Mouse (Mus musculus) liver, embryonic 14.5 days (tissue): ENCODE measurements at regions not wholly inside any gene's neighbourhood (a gene's known extent, or its start where the extent isn't known, plus 50 kb on each side); places are given as distances from the start of the nearest gene placed in this dataset.

Source experiments
- CTCF ChIP-seq: IDR thresholded peaks from 2 replicates; pipeline ENCODE4 v1.5.1; 2016; ENCODE audit warnings: antibody characterized with exemption, low read depth, control low read depth
- EP300 ChIP-seq: IDR thresholded peaks from 2 replicates; pipeline ENCODE4 v1.6.1; 2016; ENCODE audit warnings: antibody characterized with exemption, low read depth

DNA sequence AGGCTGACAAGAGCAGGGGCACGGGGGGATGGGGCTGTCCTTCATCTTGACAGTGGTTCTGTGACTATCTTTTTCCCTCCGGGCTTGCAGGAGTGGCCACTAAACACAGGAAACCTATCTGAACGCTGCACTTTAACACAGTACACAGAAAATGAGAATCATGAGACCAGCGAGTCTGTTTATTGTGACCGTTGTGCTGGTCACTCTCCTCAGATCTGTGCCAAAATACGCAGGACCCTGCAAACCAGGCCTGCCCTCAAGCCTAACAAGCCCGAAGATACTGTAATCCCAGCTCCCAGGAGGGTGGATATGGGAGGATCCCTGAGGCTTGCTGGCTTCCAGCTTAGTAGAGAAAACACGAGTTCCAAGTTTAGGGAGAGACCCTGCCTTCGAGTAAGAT is 143.3 kb downstream of the Abhd5 start:
- TF ChIP-seq CTCF (no peak), EP300 (no peak)
